Mouse (Mus musculus): ENCODE measurements around the gene Pik3cb. TPM values are rescaled to one million over a fixed set of nuclear protein-coding genes. Genes with fewer than 3 reads are reported as not detected.

Gene Pik3cb
- polyA plus RNA-seq, 1 experiment from 2014 or later, result 2.3 TPM

- Histone ChIP-seq H3K27me3 (ENCODE audit: insufficient read depth, low read length) (no peaks in the 10 kb centered on the region), H3K9me3 (ENCODE audit: low read length) (no peaks in the 10 kb centered on the region), H3K4me2 (ENCODE audit: low read depth, low read length) (no peak overlapping the region), H3K27ac (ENCODE audit: low read depth) (no peak overlapping the region), H3K4me3 (ENCODE audit: low read depth, low read length) (no peak overlapping the region), H3K4me1 (ENCODE audit: insufficient read depth) (no peaks in the 10 kb centered on the region), H3K36me3 (replicated peaks; ENCODE audit: insufficient read depth, low read length) (no peaks in the 10 kb centered on the region), H3K9ac (replicated peaks) (no peak overlapping the region)
- 47% methylated on average over 2 of the region's 2 CpGs for WGBS (ENCODE audit: insufficient replicate concordance)
- ATAC-seq, result no peak
- TF ChIP-seq CTCF (IDR thresholded peaks at IDR 0.05; ENCODE audit: low read depth) (no peak), EP300 (IDR thresholded peaks at IDR 0.05; ENCODE audit: low read depth) (no peak)
- DNase-seq, result no peak
Measured at GRCm38 (mm10) chr9:99172811-99173210, 32.4 kb upstream of the Pik3cb start.

GRCm38 (mm10) chr9:99171186-99171585 is 30.8 kb upstream of the Pik3cb start:
- Histone ChIP-seq H3K9ac (replicated peaks) (no peak overlapping the region), H3K4me3 (ENCODE audit: low read depth, low read length) (no peak overlapping the region), H3K9me3 (ENCODE audit: low read length) (no peaks in the 10 kb centered on the region), H3K4me1 (ENCODE audit: insufficient read depth) (no peaks in the 10 kb centered on the region), H3K36me3 (replicated peaks; ENCODE audit: insufficient read depth, low read length) (no peaks in the 10 kb centered on the region), H3K27me3 (ENCODE audit: insufficient read depth, low read length) (no peaks in the 10 kb centered on the region), H3K4me2 (ENCODE audit: low read depth, low read length) (no peak overlapping the region), H3K27ac (ENCODE audit: low read depth) (no peak overlapping the region)
- DNase-seq (no peak), ATAC-seq (0 out of 2 replicates have a peak, but pooled peaks have one; percentile 13)
- TF ChIP-seq CTCF (IDR thresholded peaks at IDR 0.05; ENCODE audit: low read depth) (no peak), EP300 (IDR thresholded peaks at IDR 0.05; ENCODE audit: low read depth) (no peak)
- WGBS (ENCODE audit: insufficient replicate concordance), result 63% methylated on average over 10 of the region's 10 CpGs

GRCm38 (mm10) chr9:99169029-99169428 is 28.6 kb upstream of the Pik3cb start:
- no peaks in the 10 kb centered on the region for H3K9me3 ChIP-seq (ENCODE audit: low read length)
- no peak overlapping the region for H3K9ac ChIP-seq (replicated peaks)
- no peak overlapping the region for H3K27ac ChIP-seq (ENCODE audit: low read depth)
- no peak overlapping the region for H3K4me2 ChIP-seq (ENCODE audit: low read depth, low read length)
- no peak for TF ChIP-seq CTCF (IDR thresholded peaks at IDR 0.05; ENCODE audit: low read depth)
- no peak for TF ChIP-seq EP300 (IDR thresholded peaks at IDR 0.05; ENCODE audit: low read depth)
- no peak overlapping the region for H3K4me3 ChIP-seq (ENCODE audit: low read depth, low read length)
- no peak for DNase-seq
- H3K36me3 ChIP-seq (replicated peaks; ENCODE audit: insufficient read depth, low read length), result no peaks in the 10 kb centered on the region
- no peak for ATAC-seq
- no peaks in the 10 kb centered on the region for H3K27me3 ChIP-seq (ENCODE audit: insufficient read depth, low read length)
- WGBS (ENCODE audit: insufficient replicate concordance), result 35% methylated on average over 4 of the region's 4 CpGs
- no peaks in the 10 kb centered on the region for H3K4me1 ChIP-seq (ENCODE audit: insufficient read depth)

GRCm38 (mm10) chr9:99166946-99167345 is 26.5 kb upstream of the Pik3cb start:
- Histone ChIP-seq H3K9ac (replicated peaks) (no peak overlapping the region), H3K27me3 (ENCODE audit: insufficient read depth, low read length) (no peaks in the 10 kb centered on the region), H3K4me2 (ENCODE audit: low read depth, low read length) (no peak overlapping the region), H3K27ac (ENCODE audit: low read depth) (no peak overlapping the region), H3K4me1 (ENCODE audit: insufficient read depth) (0 out of 2 replicates have a peak, but pooled peaks cover 5% of the 10 kb centered on the region), H3K36me3 (replicated peaks; ENCODE audit: insufficient read depth, low read length) (no peaks in the 10 kb centered on the region), H3K4me3 (ENCODE audit: low read depth, low read length) (no peak overlapping the region), H3K9me3 (ENCODE audit: low read length) (no peaks in the 10 kb centered on the region)
- WGBS (ENCODE audit: insufficient replicate concordance), result 75% methylated on average over 5 of the region's 5 CpGs
- ATAC-seq (no peak), DNase-seq (no peak)
- no peak for TF ChIP-seq CTCF (IDR thresholded peaks at IDR 0.05; ENCODE audit: low read depth)
- no peak for TF ChIP-seq EP300 (IDR thresholded peaks at IDR 0.05; ENCODE audit: low read depth)

- Histone ChIP-seq H3K36me3 (replicated peaks; ENCODE audit: insufficient read depth, low read length) (no peaks in the 10 kb centered on the region), H3K4me2 (ENCODE audit: low read depth, low read length) (no peak overlapping the region), H3K27me3 (ENCODE audit: insufficient read depth, low read length) (no peaks in the 10 kb centered on the region), H3K9me3 (ENCODE audit: low read length) (no peaks in the 10 kb centered on the region), H3K9ac (replicated peaks) (no peak overlapping the region), H3K4me1 (ENCODE audit: insufficient read depth) (0 out of 2 replicates have a peak, but pooled peaks cover 5% of the 10 kb centered on the region), H3K27ac (ENCODE audit: low read depth) (no peak overlapping the region), H3K4me3 (ENCODE audit: low read depth, low read length) (no peak overlapping the region)
- DNase-seq, result no peak
- TF ChIP-seq EP300 (IDR thresholded peaks at IDR 0.05; ENCODE audit: low read depth) (no peak), CTCF (IDR thresholded peaks at IDR 0.05; ENCODE audit: low read depth) (no peak)
- 75% methylated on average over 6 of the region's 6 CpGs for WGBS (ENCODE audit: insufficient replicate concordance)
- no peak for ATAC-seq
Measured at GRCm38 (mm10) chr9:99165956-99166355, 25.5 kb upstream of the Pik3cb start.

GRCm38 (mm10) chr9:99164664-99165226 is 24.3 kb upstream of the Pik3cb start:
- 62% methylated on average over 3 of the region's 3 CpGs for whole genome bisulfite sequencing (ENCODE audit: insufficient replicate concordance)
- H3K36me3 ChIP-seq (replicated peaks; ENCODE audit: insufficient read depth, low read length), result no peaks in the 10 kb centered on the region
- no peak for TF ChIP-seq CTCF (IDR thresholded peaks at IDR 0.05; ENCODE audit: low read depth)
- TF ChIP-seq EP300 (IDR thresholded peaks at IDR 0.05; ENCODE audit: low read depth), result no peak
- no peak overlapping the region for H3K4me2 ChIP-seq (ENCODE audit: low read depth, low read length)
- no peak overlapping the region for H3K27ac ChIP-seq (ENCODE audit: low read depth)
- no peak overlapping the region for H3K4me3 ChIP-seq (ENCODE audit: low read depth, low read length)
- H3K9me3 ChIP-seq (ENCODE audit: low read length), result no peaks in the 10 kb centered on the region
- ATAC-seq (no peak), DNase-seq (no peak)
- no peak overlapping the region for H3K9ac ChIP-seq (replicated peaks)
- H3K27me3 ChIP-seq (ENCODE audit: insufficient read depth, low read length), result no peaks in the 10 kb centered on the region
- H3K4me1 ChIP-seq (ENCODE audit: insufficient read depth), result 0 out of 2 replicates have a peak, but pooled peaks cover 7% of the 10 kb centered on the region
